Mouse (Mus musculus) skeletal muscle tissue, postnatal 0 days (tissue): Measurements from ENCODE around the gene Olfr924. TPM values are rescaled to one million over a fixed set of nuclear protein-coding genes. Genes with fewer than 3 reads are reported as not detected.

Source experiments
- polyA plus RNA-seq: library from polyadenylated mRNA; unstranded; fragments of >200 nt; fragmentation: Nextera tagmentation; extraction: Ambion mirVana; gene quantifications from 2 replicates; pipeline ENCODE4 v1.2.1, GENCODE M21; 2015

Gene Olfr924
- not detected in 2 replicates for polyA plus RNA-seq

GRCm38 (mm10) chr9:38844149-38844548, at the start of gene Olfr924:
TSS of gene Olfr924 (plus strand) at chr9:38844449.

GRCm38 (mm10) chr9:38814314-38814713, 29.9 kb upstream of the Olfr924 start, which contains the start of gene Olfr922:
TSS of gene Olfr922 (plus strand) at chr9:38814614.

GRCm38 (mm10) chr9:38826245-38826644, 18.0 kb upstream of the Olfr924 start, which contains the start of gene Olfr923:
TSS of gene Olfr923 (plus strand) at chr9:38826545.

GRCm38 (mm10) chr9:38854760-38855159, 10.5 kb downstream of the Olfr924 start, which contains the start of gene Olfr26:
TSS of gene Olfr26 (plus strand) at chr9:38855060.

GRCm38 (mm10) chr9:38876826-38877225, 32.6 kb downstream of the Olfr924 start, which contains the start of gene Olfr926:
TSS of gene Olfr926 (plus strand) at chr9:38877126.

Other genes with a start within 250 kb of the Olfr924 start
- not detected in 2 replicates for gene Olfr914, start 239.3 kb upstream of the Olfr924 start, polyA plus RNA-seq
- gene Olfr916, start 184.6 kb upstream of the Olfr924 start, polyA plus RNA-seq: not detected in 2 replicates
- not detected in 2 replicates for gene Olfr917, start 178.6 kb upstream of the Olfr924 start, polyA plus RNA-seq
- gene Olfr918, start 169.8 kb upstream of the Olfr924 start, polyA plus RNA-seq: not detected in 2 replicates
- not detected in 2 replicates for gene Olfr919, start 140.8 kb upstream of the Olfr924 start, polyA plus RNA-seq
- 24.7 and 26.0 TPM in 2 replicates for gene Vwa5a, start 126.2 kb upstream of the Olfr924 start, polyA plus RNA-seq
- gene Olfr920, start 92.2 kb upstream of the Olfr924 start, polyA plus RNA-seq: 0.14 and 0.17 TPM in 2 replicates
- gene Olfr921, start 71.4 kb upstream of the Olfr924 start, polyA plus RNA-seq: not detected in 2 replicates
- not detected in 2 replicates for gene Olfr922, start 29.8 kb upstream of the Olfr924 start, polyA plus RNA-seq
- not detected in 2 replicates for gene Olfr923, start 17.9 kb upstream of the Olfr924 start, polyA plus RNA-seq
- not detected in 2 replicates for gene Olfr26, start 10.6 kb downstream of the Olfr924 start, polyA plus RNA-seq
- not detected in 2 replicates for gene Olfr926, start 32.7 kb downstream of the Olfr924 start, polyA plus RNA-seq
- not detected in 2 replicates for gene Olfr930, start 85.4 kb downstream of the Olfr924 start, polyA plus RNA-seq
- not detected in 2 replicates for gene Olfr933, start 127.9 kb downstream of the Olfr924 start, polyA plus RNA-seq
- gene Olfr934, start 143.9 kb downstream of the Olfr924 start, polyA plus RNA-seq: not detected in 2 replicates
- gene Olfr935, start 155.2 kb downstream of the Olfr924 start, polyA plus RNA-seq: not detected in 2 replicates
- not detected in 2 replicates for gene Olfr146, start 178.9 kb downstream of the Olfr924 start, polyA plus RNA-seq
- gene Olfr937, start 220.5 kb downstream of the Olfr924 start, polyA plus RNA-seq: not detected in 2 replicates
- not detected in 2 replicates for gene Olfr938, start 234.4 kb downstream of the Olfr924 start, polyA plus RNA-seq